Mouse (Mus musculus): ENCODE results near the gene Dennd2a. TPM values are rescaled to one million over a fixed set of nuclear protein-coding genes. Genes with fewer than 3 reads are reported as not detected.
"Not testable (repeated sequence)": the region's sequence is repeated elsewhere in the genome, so short reads cannot be mapped to it uniquely, and the experiment has no call there.

Gene Dennd2a
- total RNA-seq, 2 experiments from 2014 or later: 0.46 TPM; not detected in 1

GRCm38 (mm10) chr6:39425181-39425580 lies 132.5 kb downstream of the Dennd2a start:
- ATAC-seq (replicated peaks; ENCODE audit: poor library complexity): 0 out of 2 replicates have a peak, but pooled peaks have one; percentile 9

- ATAC-seq (replicated peaks; ENCODE audit: poor library complexity): peak; percentile 38
Measured at GRCm38 (mm10) chr6:39423686-39424085, 134.0 kb downstream of the Dennd2a start.

- ATAC-seq (replicated peaks; ENCODE audit: poor library complexity): peak; percentile 16; the same call in 1 of the 2 replicates
Measured at GRCm38 (mm10) chr6:39423130-39423551, 134.5 kb downstream of the Dennd2a start.

GRCm38 (mm10) chr6:39420867-39421266 lies 136.8 kb downstream of the Dennd2a start:
- ATAC-seq (replicated peaks; ENCODE audit: poor library complexity): no peak

GRCm38 (mm10) chr6:39419851-39420721 lies 137.6 kb downstream of the Dennd2a start, which contains the start of gene Mkrn1:
Gene Mkrn1, minus strand, starts transcription at chr6:39420462.
- ATAC-seq (replicated peaks; ENCODE audit: poor library complexity): peak; percentile 73

- ATAC-seq (replicated peaks; ENCODE audit: poor library complexity): no peak
Measured at GRCm38 (mm10) chr6:39419386-39419850, 138.2 kb downstream of the Dennd2a start.

- not testable (repeated sequence) for ATAC-seq (replicated peaks; ENCODE audit: poor library complexity)
Measured at GRCm38 (mm10) chr6:39416654-39417053, 141.0 kb downstream of the Dennd2a start.

GRCm38 (mm10) chr6:39415762-39416161 lies 141.9 kb downstream of the Dennd2a start:
- peak; percentile 66 for ATAC-seq (replicated peaks; ENCODE audit: poor library complexity)

GRCm38 (mm10) chr6:39414106-39414505 lies 143.6 kb downstream of the Dennd2a start:
- ATAC-seq (replicated peaks; ENCODE audit: poor library complexity): no peak

Other genes with a start within 250 kb of the Dennd2a start
- 0.59 and 0.73 TPM in 2 replicates for gene Slc37a3, start 180.2 kb downstream of the Dennd2a start, total RNA-seq (2015)
- 1.7 and 3.4 TPM in 2 replicates for gene Slc37a3, start 180.2 kb downstream of the Dennd2a start, total RNA-seq (2017)
- gene Rab19, start 176.7 kb downstream of the Dennd2a start, total RNA-seq (2015): 0.37 TPM in 1 of 2 replicates, not detected in the other
- gene Rab19, start 176.7 kb downstream of the Dennd2a start, total RNA-seq (2017): 0.34 and 0.42 TPM in 2 replicates
- gene Mkrn1, start 137.4 kb downstream of the Dennd2a start, total RNA-seq (2015): 43.6 and 49.2 TPM in 2 replicates
- 31.7 and 34.4 TPM in 2 replicates for gene Mkrn1, start 137.4 kb downstream of the Dennd2a start, total RNA-seq (2017)
- gene Adck2, start 16.0 kb upstream of the Dennd2a start, total RNA-seq (2015): 7.5 and 7.6 TPM in 2 replicates
- 5.6 and 7.3 TPM in 2 replicates for gene Adck2, start 16.0 kb upstream of the Dennd2a start, total RNA-seq (2017)
- gene Gm42420, start 27.9 kb upstream of the Dennd2a start, total RNA-seq (2015): 6.5 and 7.1 TPM in 2 replicates
- gene Gm42420, start 27.9 kb upstream of the Dennd2a start, total RNA-seq (2017): not detected in 2 replicates
- 129 and 139 TPM in 2 replicates for gene Ndufb2, start 34.7 kb upstream of the Dennd2a start, total RNA-seq (2015)
- gene Ndufb2, start 34.7 kb upstream of the Dennd2a start, total RNA-seq (2017): 78.8 and 107 TPM in 2 replicates
- 40.1 and 41.3 TPM in 2 replicates for gene Braf, start 167.6 kb upstream of the Dennd2a start, total RNA-seq (2015)
- 14.6 and 18.9 TPM in 2 replicates for gene Braf, start 167.6 kb upstream of the Dennd2a start, total RNA-seq (2017)